In genomic region chr5:120671865-120672264, GRCm38 (mm10) we compare ENCODE assay signal across 46 mouse cellular contexts. TPM values are rescaled to one million over a fixed set of nuclear protein-coding genes. Genes with fewer than 3 reads are reported as not detected.
"Had no signal": no experiment of that assay in that cellular context is flagged by ENCODE, and none has a peak within 500 bp of the region (broad histone marks: within the 10 kb centered on the region; RNA-seq: fewer than 3 reads in every experiment).

No protein-coding gene starts in this region.

- H3K27me3 ChIP-seq: hindbrain, embryonic 15.5 days had no signal

- H3K4me1 ChIP-seq: heart, embryonic 12.5 days; heart, embryonic 13.5 days had no signal

- H3K4me3 ChIP-seq: heart, embryonic 10.5 days; heart, embryonic 12.5 days; heart, embryonic 13.5 days; heart, embryonic 15.5 days; hindbrain, embryonic 10.5 days; hindbrain, embryonic 12.5 days; hindbrain, embryonic 13.5 days; hindbrain, embryonic 15.5 days; intestine, embryonic 15.5 days; kidney, embryonic 15.5 days; layer of hippocampus, adult 2 months; left cerebral cortex, adult 2 months had no signal

- H3K36me3 ChIP-seq: heart, embryonic 10.5 days; heart, embryonic 12.5 days; heart, embryonic 13.5 days; heart, embryonic 15.5 days; hindbrain, embryonic 10.5 days; hindbrain, embryonic 12.5 days; hindbrain, embryonic 13.5 days; hindbrain, embryonic 15.5 days; intestine, embryonic 15.5 days; kidney, embryonic 15.5 days had no signal

- H3K9ac ChIP-seq: heart, embryonic 12.5 days; heart, embryonic 13.5 days; heart, embryonic 15.5 days; hindbrain, embryonic 12.5 days; hindbrain, embryonic 13.5 days; hindbrain, embryonic 14.5 days; hindbrain, embryonic 15.5 days; intestine, embryonic 15.5 days; kidney, embryonic 15.5 days had no signal

- H3K4me2 ChIP-seq: heart, embryonic 11.5 days; heart, embryonic 12.5 days; heart, embryonic 13.5 days; heart, embryonic 15.5 days; hindbrain, embryonic 12.5 days; hindbrain, embryonic 13.5 days; hindbrain, embryonic 14.5 days; hindbrain, embryonic 15.5 days; intestine, embryonic 15.5 days; kidney, embryonic 15.5 days had no signal

- DNase-seq: heart, postnatal 10 days; heart, postnatal 14 days; heart, postnatal 36 days; heart, postnatal 4 days; kidney, adult 11 months; kidney, adult 18-20 months; kidney, adult 2 months; kidney, adult 8-10 months; kidney, adult 9 months; kidney, postnatal 10 days; kidney, postnatal 14 days; kidney, postnatal 25 days; kidney, postnatal 36 days; kidney, postnatal 4 days; layer of hippocampus, adult 9-11 months; layer of hippocampus, postnatal 36 days had no signal

- H3K27ac ChIP-seq: heart, embryonic 10.5 days; heart, embryonic 13.5 days; heart, embryonic 15.5 days; hindbrain, embryonic 10.5 days; hindbrain, embryonic 12.5 days; hindbrain, embryonic 13.5 days; hindbrain, embryonic 14.5 days; hindbrain, embryonic 15.5 days; hindbrain, postnatal 0 days; intestine, embryonic 15.5 days; kidney, embryonic 15.5 days; kidney, postnatal 0 days; left cerebral cortex, adult 2 months had no signal

- H3K9me3 ChIP-seq: heart, embryonic 10.5 days; heart, embryonic 12.5 days; heart, embryonic 13.5 days; heart, embryonic 15.5 days; hindbrain, embryonic 10.5 days; hindbrain, embryonic 12.5 days; hindbrain, embryonic 13.5 days; hindbrain, embryonic 15.5 days; intestine, embryonic 15.5 days; kidney, embryonic 15.5 days had no signal

RNA-seq across cellular contexts. Expression of gene Rasal1, which starts 23.3 kb away (rescaled TPM):
- total RNA-seq: heart, postnatal 25 days; heart, postnatal 36 days had no signal
- polyA plus RNA-seq: heart, embryonic 12.5 days; heart, embryonic 14.5 days; heart, postnatal 0 days; hindbrain, embryonic 11.5 days had no signal

RNA-seq across cellular contexts. Expression of gene Cfap73, which starts 37.8 kb away (rescaled TPM):
- total RNA-seq: heart, postnatal 10 days; heart, postnatal 14 days; heart, postnatal 25 days; heart, postnatal 36 days; heart, postnatal 4 days; hematopoietic stem cell, adult 5-6 weeks; left cerebral cortex, adult 18-20 months had no signal
- polyA plus RNA-seq: heart, embryonic 11.5 days; heart, embryonic 12.5 days; heart, embryonic 13.5 days; heart, embryonic 14.5 days; heart, embryonic 15.5 days; heart, embryonic 16.5 days; heart, postnatal 0 days; inflammation-experienced regulatory T-cells, adult 6 months; intestine, embryonic 14.5 days; intestine, embryonic 15.5 days; intestine, embryonic 16.5 days; intestine, postnatal 0 days; kidney, adult 2 months; kidney, embryonic 14.5 days; kidney, embryonic 15.5 days; kidney, embryonic 16.5 days; kidney, postnatal 0 days; large intestine, adult 2 months had no signal

RNA-seq across cellular contexts. Expression of gene Dtx1, which starts 39.9 kb away (rescaled TPM):
- total RNA-seq: hematopoietic stem cell, adult 5-6 weeks had no signal
